Mouse (Mus musculus): ENCODE results near the gene Hs6st3.
"Not testable (repeated sequence)": the region's sequence is repeated elsewhere in the genome, so short reads cannot be mapped to it uniquely, and the experiment has no call there.

The Hs6st3 gene

GRCm38 (mm10) chr14:119451594-119451993 lies 313.5 kb downstream of the Hs6st3 start:
- DNase-seq (ENCODE audit: low read depth, low spot score), result no peak

GRCm38 (mm10) chr14:119452382-119452781 lies 314.2 kb downstream of the Hs6st3 start:
- DNase-seq (ENCODE audit: low read depth, low spot score), result no peak

- no peak for DNase-seq (ENCODE audit: low read depth, low spot score)
Measured at GRCm38 (mm10) chr14:119452797-119453196, 314.7 kb downstream of the Hs6st3 start.

- no peak for DNase-seq (ENCODE audit: low read depth, low spot score)
Measured at GRCm38 (mm10) chr14:119464308-119464707, 326.2 kb downstream of the Hs6st3 start.

GRCm38 (mm10) chr14:119464883-119465282 lies 326.7 kb downstream of the Hs6st3 start:
- no peak for DNase-seq (ENCODE audit: low read depth, low spot score)

- DNase-seq (ENCODE audit: low read depth, low spot score), result no peak
Measured at GRCm38 (mm10) chr14:119466899-119467588, 328.9 kb downstream of the Hs6st3 start.

- DNase-seq (ENCODE audit: low read depth, low spot score), result no peak
Measured at GRCm38 (mm10) chr14:119476582-119476981, 338.4 kb downstream of the Hs6st3 start.

- no peak for DNase-seq (ENCODE audit: low read depth, low spot score)
Measured at GRCm38 (mm10) chr14:119477836-119478235, 339.7 kb downstream of the Hs6st3 start.

GRCm38 (mm10) chr14:119488978-119489703 lies 351.0 kb downstream of the Hs6st3 start:
- DNase-seq (ENCODE audit: low read depth, low spot score), result no peak

GRCm38 (mm10) chr14:119520632-119521031 lies 382.5 kb downstream of the Hs6st3 start:
- DNase-seq (ENCODE audit: low read depth, low spot score), result no peak

- no peak for DNase-seq (ENCODE audit: low read depth, low spot score)
Measured at GRCm38 (mm10) chr14:119521056-119521455, 382.9 kb downstream of the Hs6st3 start.

GRCm38 (mm10) chr14:119532889-119533546 lies 394.9 kb downstream of the Hs6st3 start:
- DNase-seq (ENCODE audit: low read depth, low spot score), result no peak

- DNase-seq (ENCODE audit: low read depth, low spot score), result no peak
Measured at GRCm38 (mm10) chr14:119540505-119540904, 402.4 kb downstream of the Hs6st3 start.

GRCm38 (mm10) chr14:119544596-119544995 lies 406.5 kb downstream of the Hs6st3 start:
- no peak for DNase-seq (ENCODE audit: low read depth, low spot score)

- DNase-seq (ENCODE audit: low read depth, low spot score), result no peak
Measured at GRCm38 (mm10) chr14:119558356-119558755, 420.2 kb downstream of the Hs6st3 start.

- no peak for DNase-seq (ENCODE audit: low read depth, low spot score)
Measured at GRCm38 (mm10) chr14:119582039-119582508, 443.9 kb downstream of the Hs6st3 start.

- no peak for DNase-seq (ENCODE audit: low read depth, low spot score)
Measured at GRCm38 (mm10) chr14:119585069-119585468, 446.9 kb downstream of the Hs6st3 start.

- DNase-seq (ENCODE audit: low read depth, low spot score), result not testable (repeated sequence)
Measured at GRCm38 (mm10) chr14:119587365-119587764, 449.2 kb downstream of the Hs6st3 start.

GRCm38 (mm10) chr14:119604327-119604726 lies 466.2 kb downstream of the Hs6st3 start:
- DNase-seq (ENCODE audit: low read depth, low spot score), result no peak

- DNase-seq (ENCODE audit: low read depth, low spot score), result no peak
Measured at GRCm38 (mm10) chr14:119612793-119613192, 474.7 kb downstream of the Hs6st3 start.

GRCm38 (mm10) chr14:119629127-119629526 lies 491.0 kb downstream of the Hs6st3 start:
- no peak for DNase-seq (ENCODE audit: low read depth, low spot score)

GRCm38 (mm10) chr14:119633090-119633489 lies 494.9 kb downstream of the Hs6st3 start:
- no peak for DNase-seq (ENCODE audit: low read depth, low spot score)

Data from retina, adult 2 months (tissue).